Mouse (Mus musculus): ENCODE measurements at regions not wholly inside any gene's neighbourhood (a gene's known extent, or its start where the extent isn't known, plus 50 kb on each side); places are given as distances from the start of the nearest gene placed in this dataset.

- Histone ChIP-seq H3K9me3 (ENCODE audit: control insufficient read depth, low read length) (peaks cover 14% of the 10 kb centered on the region), H3K4me3 (replicated peaks) (no peak overlapping the region), H3K4me1 (ENCODE audit: control insufficient read depth) (no peaks in the 10 kb centered on the region), H3K36me3 (ENCODE audit: control insufficient read depth) (no peaks in the 10 kb centered on the region), H3K27me3 (ENCODE audit: control insufficient read depth) (no peaks in the 10 kb centered on the region)
- TF ChIP-seq GATA1 (IDR thresholded peaks at IDR 0.05; ENCODE audit: low read length): no peak
- no peak for TF ChIP-seq TAL1 (IDR thresholded peaks at IDR 0.05; ENCODE audit: low read length)
These were observed 96.4 kb downstream of the Sox9 start for GRCm38 (mm10) chr11:112878436-112878835.

- Histone ChIP-seq H3K4me1 (ENCODE audit: control insufficient read depth) (no peaks in the 10 kb centered on the region), H3K27me3 (ENCODE audit: control insufficient read depth) (no peaks in the 10 kb centered on the region), H3K9me3 (ENCODE audit: control insufficient read depth, low read length) (peaks cover 21% of the 10 kb centered on the region), H3K4me3 (replicated peaks) (no peak overlapping the region), H3K36me3 (ENCODE audit: control insufficient read depth) (no peaks in the 10 kb centered on the region)
- no peak for TF ChIP-seq GATA1 (IDR thresholded peaks at IDR 0.05; ENCODE audit: low read length)
- TF ChIP-seq TAL1 (IDR thresholded peaks at IDR 0.05; ENCODE audit: low read length): no peak
These were observed 98.7 kb downstream of the Sox9 start for GRCm38 (mm10) chr11:112880736-112881135.

DNA sequence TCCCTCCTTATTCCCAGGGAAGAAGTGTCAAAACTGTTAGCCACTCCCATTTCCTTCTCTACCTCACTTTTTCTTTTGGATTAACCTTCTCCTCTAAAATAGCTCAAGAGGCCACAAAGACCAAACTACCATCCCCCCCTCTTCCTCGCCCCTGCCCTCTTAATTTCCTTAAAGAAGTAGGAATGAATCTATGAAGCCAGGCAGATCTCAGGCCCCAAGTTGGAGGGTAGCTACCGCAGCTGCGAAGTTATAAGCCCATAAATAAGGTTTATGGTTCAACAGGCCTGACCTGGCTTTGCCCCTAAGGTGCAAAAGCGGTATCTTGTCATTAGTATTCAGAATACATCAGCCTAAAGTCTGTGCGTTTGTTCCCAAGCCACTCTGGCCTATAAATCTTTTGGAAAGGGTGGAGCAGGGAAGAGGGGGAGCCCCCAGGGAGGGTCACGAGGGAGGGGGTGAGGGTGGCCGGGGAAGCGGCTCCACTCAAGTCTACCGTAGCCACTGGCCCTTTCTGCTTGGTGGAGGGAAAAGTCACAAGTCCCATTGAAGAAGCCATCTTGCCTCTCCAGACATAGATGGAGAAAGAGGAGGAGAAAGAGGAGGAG is 103.4 kb downstream of the Sox9 start:
- Histone ChIP-seq H3K4me3 (replicated peaks) (no peak overlapping the region), H3K27me3 (ENCODE audit: control insufficient read depth) (no peaks in the 10 kb centered on the region), H3K36me3 (ENCODE audit: control insufficient read depth) (no peaks in the 10 kb centered on the region), H3K4me1 (ENCODE audit: control insufficient read depth) (no peaks in the 10 kb centered on the region), H3K9me3 (ENCODE audit: control insufficient read depth, low read length) (peaks cover 27% of the 10 kb centered on the region)
- no peak for TF ChIP-seq GATA1 (IDR thresholded peaks at IDR 0.05; ENCODE audit: low read length)
- no peak for TF ChIP-seq TAL1 (IDR thresholded peaks at IDR 0.05; ENCODE audit: low read length)

DNA sequence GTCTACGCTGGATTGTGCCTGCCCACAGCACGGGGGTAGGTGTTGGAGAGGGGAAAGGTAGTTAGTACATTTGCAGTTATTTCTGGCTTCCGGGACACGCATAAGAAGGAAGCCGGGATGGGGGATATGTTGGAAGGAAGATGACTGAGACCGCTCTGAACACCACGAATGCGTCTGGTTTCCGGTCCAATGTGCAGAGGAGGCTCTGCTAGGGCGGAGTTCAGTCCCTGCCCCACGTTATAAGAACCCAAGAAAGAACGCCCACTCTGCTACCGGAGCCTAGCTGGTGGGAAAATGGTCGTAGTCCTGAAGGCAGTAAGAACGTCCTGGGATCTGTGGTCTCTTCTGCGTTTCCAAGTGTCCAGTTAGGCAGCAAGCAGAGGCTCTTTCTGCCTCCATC is 104.1 kb downstream of the Sox9 start:
- no peak overlapping the region for H3K4me3 ChIP-seq (replicated peaks)
- peaks cover 27% of the 10 kb centered on the region for H3K9me3 ChIP-seq (ENCODE audit: control insufficient read depth, low read length)
- H3K27me3 ChIP-seq (ENCODE audit: control insufficient read depth): no peaks in the 10 kb centered on the region
- no peaks in the 10 kb centered on the region for H3K36me3 ChIP-seq (ENCODE audit: control insufficient read depth)
- TF ChIP-seq TAL1 (IDR thresholded peaks at IDR 0.05; ENCODE audit: low read length): no peak
- no peak for TF ChIP-seq GATA1 (IDR thresholded peaks at IDR 0.05; ENCODE audit: low read length)
- H3K4me1 ChIP-seq (ENCODE audit: control insufficient read depth): no peaks in the 10 kb centered on the region

GRCm38 (mm10) chr11:112889760-112890159 is 107.7 kb downstream of the Sox9 start:
- no peaks in the 10 kb centered on the region for H3K27me3 ChIP-seq (ENCODE audit: control insufficient read depth)
- TF ChIP-seq GATA1 (IDR thresholded peaks at IDR 0.05; ENCODE audit: low read length) (no peak), TAL1 (IDR thresholded peaks at IDR 0.05; ENCODE audit: low read length) (no peak)

DNA sequence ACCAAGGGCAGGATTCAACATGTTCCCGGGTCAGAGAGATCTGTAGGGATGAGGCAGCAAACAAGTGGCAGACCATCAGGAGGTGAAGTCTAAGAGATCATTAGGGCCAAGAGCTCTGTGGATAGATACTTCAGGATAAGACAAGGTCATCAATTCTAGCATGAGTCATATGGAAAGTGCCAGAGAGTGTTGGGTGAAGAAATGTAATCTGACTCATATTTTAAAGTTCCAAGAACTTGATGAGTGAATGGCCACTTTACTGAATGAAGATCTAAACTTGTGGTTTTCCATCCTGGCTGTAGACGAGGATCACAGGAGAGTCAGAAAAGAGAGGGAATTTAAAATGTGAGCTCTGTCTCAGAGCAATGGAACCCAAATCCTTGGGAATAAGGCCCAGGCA is 115.6 kb downstream of the Sox9 start:
- Histone ChIP-seq H3K4me3 (replicated peaks) (no peak overlapping the region), H3K9me3 (ENCODE audit: control insufficient read depth, low read length) (peaks cover 24% of the 10 kb centered on the region), H3K27me3 (ENCODE audit: control insufficient read depth) (no peaks in the 10 kb centered on the region), H3K4me1 (ENCODE audit: control insufficient read depth) (no peaks in the 10 kb centered on the region), H3K36me3 (ENCODE audit: control insufficient read depth) (no peaks in the 10 kb centered on the region)
- TF ChIP-seq TAL1 (IDR thresholded peaks at IDR 0.05; ENCODE audit: low read length): no peak
- TF ChIP-seq GATA1 (IDR thresholded peaks at IDR 0.05; ENCODE audit: low read length): no peak

More at GRCm38 (mm10) chr11:112889760-112890159, 107.7 kb downstream of the Sox9 start:
- peaks cover 37% of the 10 kb centered on the region for H3K9me3 ChIP-seq (ENCODE audit: control insufficient read depth, low read length)
- H3K4me1 ChIP-seq (ENCODE audit: control insufficient read depth): no peaks in the 10 kb centered on the region
- H3K4me3 ChIP-seq (replicated peaks): no peak overlapping the region
- no peaks in the 10 kb centered on the region for H3K36me3 ChIP-seq (ENCODE audit: control insufficient read depth)

DNA sequence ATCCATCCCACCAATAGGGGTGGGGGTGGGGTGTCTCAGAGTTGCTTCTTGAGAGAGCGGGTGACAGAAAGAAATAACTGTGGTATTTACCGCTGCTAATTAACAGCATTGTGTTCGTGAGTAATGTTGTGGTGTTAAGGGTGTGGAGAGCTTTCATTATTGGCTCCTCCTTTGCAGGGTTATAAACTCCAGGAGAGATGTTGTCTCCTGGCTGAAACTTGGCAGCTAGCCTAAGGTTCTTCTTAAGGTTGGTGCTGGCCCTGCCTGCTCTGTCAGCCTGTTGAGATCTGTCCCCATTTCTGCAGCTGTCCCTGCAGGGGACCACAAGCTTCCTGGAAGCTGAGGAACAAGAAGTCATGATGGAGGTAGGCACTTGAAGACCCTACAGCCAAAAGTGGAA is 120.6 kb downstream of the Sox9 start:
- Histone ChIP-seq H3K9me3 (ENCODE audit: control insufficient read depth, low read length) (peaks cover 32% of the 10 kb centered on the region), H3K27me3 (ENCODE audit: control insufficient read depth) (no peaks in the 10 kb centered on the region), H3K4me1 (ENCODE audit: control insufficient read depth) (no peaks in the 10 kb centered on the region), H3K36me3 (ENCODE audit: control insufficient read depth) (no peaks in the 10 kb centered on the region), H3K4me3 (replicated peaks) (no peak overlapping the region)
- TF ChIP-seq GATA1 (IDR thresholded peaks at IDR 0.05; ENCODE audit: low read length) (no peak), TAL1 (IDR thresholded peaks at IDR 0.05; ENCODE audit: low read length) (no peak)

DNA sequence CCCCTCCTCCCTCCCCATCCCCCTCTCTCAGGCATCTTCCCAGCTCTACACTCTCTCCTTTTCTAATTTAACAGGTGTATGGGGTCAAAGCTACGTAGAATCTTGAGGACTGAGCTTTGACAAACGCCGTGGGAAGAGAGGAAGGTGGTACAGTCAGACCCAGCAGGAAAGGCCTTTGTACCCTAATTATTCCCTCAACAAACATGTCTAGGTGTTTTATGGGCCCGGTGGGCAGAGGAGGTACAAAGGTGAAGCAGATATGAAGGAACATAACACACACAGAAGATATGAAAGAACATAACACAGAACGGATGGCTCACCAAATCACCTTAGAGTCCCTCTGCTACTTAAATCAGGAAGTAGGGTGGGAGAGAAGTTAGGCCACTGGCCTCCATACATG is 128.3 kb downstream of the Sox9 start:
- H3K4me1 ChIP-seq (ENCODE audit: control insufficient read depth): no peaks in the 10 kb centered on the region
- H3K4me3 ChIP-seq (replicated peaks): no peak overlapping the region
- no peaks in the 10 kb centered on the region for H3K27me3 ChIP-seq (ENCODE audit: control insufficient read depth)
- peaks cover 21% of the 10 kb centered on the region for H3K9me3 ChIP-seq (ENCODE audit: control insufficient read depth, low read length)
- no peaks in the 10 kb centered on the region for H3K36me3 ChIP-seq (ENCODE audit: control insufficient read depth)
- TF ChIP-seq TAL1 (IDR thresholded peaks at IDR 0.05; ENCODE audit: low read length) (no peak), GATA1 (IDR thresholded peaks at IDR 0.05; ENCODE audit: low read length) (no peak)

DNA sequence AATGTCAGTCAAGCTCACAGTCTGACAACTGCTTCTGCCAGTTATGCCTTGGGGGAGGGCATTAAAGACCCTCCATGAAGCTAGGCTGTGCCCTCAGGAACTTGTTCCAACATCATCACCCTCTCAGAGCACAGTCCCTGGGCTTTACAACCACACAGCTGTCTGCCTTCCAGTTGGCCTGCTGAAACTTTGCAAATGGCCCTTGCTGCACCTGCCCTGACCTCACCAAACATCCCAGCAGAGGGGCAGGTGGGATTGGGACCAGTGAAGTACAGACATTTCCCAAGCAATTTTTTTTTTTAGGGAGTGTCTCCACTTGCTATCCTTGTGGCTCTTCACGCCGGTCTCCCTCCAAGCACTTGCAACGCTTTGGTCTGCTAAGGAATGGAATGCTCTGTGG is 130.9 kb downstream of the Sox9 start:
- Histone ChIP-seq H3K9me3 (ENCODE audit: control insufficient read depth, low read length) (peaks cover 20% of the 10 kb centered on the region), H3K36me3 (ENCODE audit: control insufficient read depth) (no peaks in the 10 kb centered on the region), H3K4me3 (replicated peaks) (no peak overlapping the region), H3K27me3 (ENCODE audit: control insufficient read depth) (no peaks in the 10 kb centered on the region), H3K4me1 (ENCODE audit: control insufficient read depth) (no peaks in the 10 kb centered on the region)
- no peak for TF ChIP-seq TAL1 (IDR thresholded peaks at IDR 0.05; ENCODE audit: low read length)
- no peak for TF ChIP-seq GATA1 (IDR thresholded peaks at IDR 0.05; ENCODE audit: low read length)

DNA sequence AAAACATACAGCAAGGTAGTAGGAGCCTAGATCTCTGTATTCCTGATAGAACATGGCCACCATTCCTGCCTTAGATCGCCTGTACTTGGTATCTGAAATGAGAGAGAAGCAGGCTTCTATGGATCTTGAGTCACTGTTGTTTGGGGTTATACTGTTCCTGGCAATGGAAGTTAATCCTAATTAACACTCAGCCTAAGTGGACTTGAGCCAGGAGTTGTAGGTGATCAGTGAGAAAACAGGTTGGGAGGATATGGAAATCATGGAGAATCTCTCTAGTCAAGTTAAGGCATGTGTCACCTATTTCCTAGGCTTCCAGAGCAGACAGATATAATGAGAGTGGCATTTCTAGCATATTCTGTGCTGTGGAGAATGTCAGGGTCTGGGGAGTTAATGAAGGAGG is 134.9 kb downstream of the Sox9 start:
- TF ChIP-seq TAL1 (IDR thresholded peaks at IDR 0.05; ENCODE audit: low read length) (no peak), GATA1 (IDR thresholded peaks at IDR 0.05; ENCODE audit: low read length) (no peak)
- Histone ChIP-seq H3K9me3 (ENCODE audit: control insufficient read depth, low read length) (peaks cover 24% of the 10 kb centered on the region; the same call in 1 of the 2 replicates), H3K27me3 (ENCODE audit: control insufficient read depth) (no peaks in the 10 kb centered on the region), H3K4me1 (ENCODE audit: control insufficient read depth) (no peaks in the 10 kb centered on the region), H3K36me3 (ENCODE audit: control insufficient read depth) (no peaks in the 10 kb centered on the region), H3K4me3 (replicated peaks) (no peak overlapping the region)

All from erythroblast, embryonic 14.5 days (primary cell).